Mouse (Mus musculus) megakaryocyte progenitor cell, adult 5-6 weeks (primary cell): Measurements from ENCODE around the gene Gm13276. TPM values are rescaled to one million over a fixed set of nuclear protein-coding genes. Genes with fewer than 3 reads are reported as not detected.
"Not testable (repeated sequence)": the region's sequence is repeated elsewhere in the genome, so short reads cannot be mapped to it uniquely, and the experiment has no call there.

Source experiments
- ATAC-seq: replicated peaks from 2 replicates; pipeline ENCODE4 v1.8.0; 2016; ENCODE audit warnings: mild to moderate bottlenecking, moderate TSS enrichment, inconsistent platforms; ENCODE audit not compliant: poor library complexity
- total RNA-seq, 2 experiments: library from RNA; stranded (forward) in 1 of 2; stranded (reverse) in 1 of 2; fragments of 157-497, 149-512 nt in 1 of 2; fragments of 200-1000 nt in 1 of 2; gene quantifications; 2 replicates each; pipeline versions ENCODE4 v1.2.3 to v1.2.4; 2015 to 2017

Gene Gm13276
- total RNA-seq, 2 experiments from 2014 or later = not detected

- not testable (repeated sequence) for ATAC-seq
Measured at GRCm38 (mm10) chr4:88781831-88782230, 3.7 kb upstream of the Gm13276 start, which contains the start of gene Ifnz. TSS of gene Ifnz (plus strand) at chr4:88782131.

- ATAC-seq = not testable (repeated sequence)
Measured at GRCm38 (mm10) chr4:88782335-88782734, 3.2 kb upstream of the Gm13276 start.

DNA sequence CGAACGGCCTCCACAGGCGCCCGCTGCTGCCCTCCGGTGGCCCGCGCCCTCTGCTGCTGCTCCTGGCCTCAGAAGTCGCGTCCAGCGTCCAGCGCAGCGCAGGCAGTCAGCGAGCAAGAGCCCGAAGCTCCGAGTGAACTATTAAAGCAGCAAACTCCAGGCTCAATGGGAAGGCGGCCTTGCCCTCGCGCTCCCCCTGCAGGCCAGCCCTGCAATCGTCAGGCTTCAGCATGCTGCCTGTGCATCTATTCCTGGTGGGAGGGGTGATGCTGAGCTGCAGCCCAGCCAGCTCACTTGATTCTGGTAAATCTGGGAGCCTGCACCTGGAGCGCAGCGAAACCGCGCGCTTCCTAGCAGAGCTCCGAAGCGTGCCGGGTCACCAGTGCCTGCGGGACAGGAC is 2.9 kb downstream of the Gm13276 start, which contains the start of gene Gm13277:
TSS of gene Gm13277 (plus strand) at position 231 of the 400 bp plus-strand sequence.
- ATAC-seq = not testable (repeated sequence)

DNA sequence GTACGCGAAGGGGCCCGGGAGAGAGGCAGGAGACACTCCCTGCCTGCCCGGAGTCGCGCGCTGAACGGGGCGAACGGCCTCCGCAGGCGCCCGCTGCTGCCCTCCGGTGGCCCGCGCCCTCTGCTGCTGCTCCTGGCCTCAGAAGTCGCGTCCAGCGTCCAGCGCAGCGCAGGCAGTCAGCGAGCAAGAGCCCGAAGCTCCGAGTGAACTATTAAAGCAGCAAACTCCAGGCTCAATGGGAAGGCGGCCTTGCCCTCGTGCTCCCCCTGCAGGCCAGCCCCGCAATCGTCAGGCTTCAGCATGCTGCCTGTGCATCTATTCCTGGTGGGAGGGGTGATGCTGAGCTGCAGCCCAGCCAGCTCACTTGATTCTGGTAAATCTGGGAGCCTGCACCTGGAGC is 5.7 kb downstream of the Gm13276 start, which contains the start of gene Gm13278:
TSS of gene Gm13278 (plus strand) at position 301 of the 400 bp plus-strand sequence.
- not testable (repeated sequence) for ATAC-seq

DNA sequence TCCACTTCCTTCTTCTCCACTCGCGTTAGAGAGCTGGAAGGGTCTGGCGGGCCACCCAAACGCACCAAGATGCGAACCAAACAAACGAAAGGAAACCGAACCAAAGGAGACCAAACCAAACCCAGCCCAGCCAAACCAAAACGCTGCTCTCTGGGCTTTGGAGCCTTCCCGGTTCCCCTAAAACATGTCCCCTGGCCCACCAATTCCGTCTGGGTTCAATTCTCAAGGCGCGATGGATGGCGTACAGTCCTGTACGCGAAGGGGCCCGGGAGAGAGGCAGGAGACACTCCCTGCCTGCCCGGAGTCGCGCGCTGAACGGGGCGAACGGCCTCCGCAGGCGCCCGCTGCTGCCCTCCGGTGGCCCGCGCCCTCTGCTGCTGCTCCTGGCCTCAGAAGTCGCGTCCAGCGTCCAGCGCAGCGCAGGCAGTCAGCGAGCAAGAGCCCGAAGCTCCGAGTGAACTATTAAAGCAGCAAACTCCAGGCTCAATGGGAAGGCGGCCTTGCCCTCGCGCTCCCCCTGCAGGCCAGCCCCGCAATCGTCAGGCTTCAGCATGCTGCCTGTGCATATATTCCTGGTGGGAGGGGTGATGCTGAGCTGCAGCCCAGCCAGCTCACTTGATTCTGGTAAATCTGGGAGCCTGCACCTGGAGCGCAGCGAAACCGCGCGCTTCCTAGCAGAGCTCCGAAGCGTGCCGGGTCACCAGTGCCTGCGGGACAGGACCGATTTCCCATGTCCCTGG is 8.6 kb downstream of the Gm13276 start, which contains the start of gene Gm13275:
TSS of gene Gm13275 (plus strand) at position 552 of the 740 bp plus-strand sequence.
- not testable (repeated sequence) for ATAC-seq

GRCm38 (mm10) chr4:88797097-88797496 is 11.6 kb downstream of the Gm13276 start, which contains the start of gene Gm13279:
TSS of gene Gm13279 (plus strand) at chr4:88797397.
- not testable (repeated sequence) for ATAC-seq

- ATAC-seq = not testable (repeated sequence)
Measured at GRCm38 (mm10) chr4:88799365-88799764, 13.9 kb downstream of the Gm13276 start, which contains the start of gene Gm13285. TSS of gene Gm13285 (plus strand) at chr4:88799665.

GRCm38 (mm10) chr4:88802954-88803353 is 17.4 kb downstream of the Gm13276 start, which contains the start of gene Gm13287:
TSS of gene Gm13287 (plus strand) at chr4:88803254.
- not testable (repeated sequence) for ATAC-seq

DNA sequence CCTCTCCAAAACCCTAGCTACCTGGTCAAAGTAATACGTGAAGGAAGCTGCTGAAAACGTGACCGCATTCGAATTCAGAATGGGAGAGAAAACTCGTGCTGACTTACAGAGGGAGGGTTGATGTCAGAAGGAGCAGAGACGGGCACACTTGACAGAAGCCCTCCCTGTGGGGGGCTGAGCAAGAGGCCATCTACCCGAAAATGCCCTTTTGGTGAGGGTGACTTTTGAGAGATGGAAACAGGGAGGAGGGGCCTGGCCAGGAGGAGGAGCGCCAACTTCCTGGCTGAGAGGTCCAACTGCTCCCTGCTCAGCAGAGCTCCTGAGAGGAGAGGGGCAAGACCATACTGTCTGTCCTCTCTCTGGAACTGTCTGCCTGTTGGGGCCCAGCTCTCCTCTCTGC is 19.7 kb downstream of the Gm13276 start, which contains the start of gene Gm13288:
TSS of gene Gm13288 (plus strand) at position 301 of the 400 bp plus-strand sequence.
- not testable (repeated sequence) for ATAC-seq

DNA sequence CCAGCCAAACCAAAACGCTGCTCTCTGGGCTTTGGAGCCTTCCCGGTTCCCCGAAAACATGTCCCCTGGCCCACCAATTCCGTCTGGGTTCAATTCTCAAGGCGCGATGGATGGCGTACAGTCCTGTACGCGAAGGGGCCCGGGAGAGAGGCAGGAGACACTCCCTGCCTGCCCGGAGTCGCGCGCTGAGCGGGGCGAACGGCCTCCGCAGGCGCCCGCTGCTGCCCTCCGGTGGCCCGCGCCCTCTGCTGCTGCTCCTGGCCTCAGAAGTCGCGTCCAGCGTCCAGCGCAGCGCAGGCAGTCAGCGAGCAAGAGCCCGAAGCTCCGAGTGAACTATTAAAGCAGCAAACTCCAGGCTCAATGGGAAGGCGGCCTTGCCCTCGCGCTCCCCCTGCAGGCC is 20.3 kb downstream of the Gm13276 start:
- ATAC-seq = not testable (repeated sequence)

- ATAC-seq = no peak
Measured at GRCm38 (mm10) chr4:88815928-88816327, 30.4 kb downstream of the Gm13276 start, which contains the start of gene Ifna7. TSS of gene Ifna7 (plus strand) at chr4:88816228.

DNA sequence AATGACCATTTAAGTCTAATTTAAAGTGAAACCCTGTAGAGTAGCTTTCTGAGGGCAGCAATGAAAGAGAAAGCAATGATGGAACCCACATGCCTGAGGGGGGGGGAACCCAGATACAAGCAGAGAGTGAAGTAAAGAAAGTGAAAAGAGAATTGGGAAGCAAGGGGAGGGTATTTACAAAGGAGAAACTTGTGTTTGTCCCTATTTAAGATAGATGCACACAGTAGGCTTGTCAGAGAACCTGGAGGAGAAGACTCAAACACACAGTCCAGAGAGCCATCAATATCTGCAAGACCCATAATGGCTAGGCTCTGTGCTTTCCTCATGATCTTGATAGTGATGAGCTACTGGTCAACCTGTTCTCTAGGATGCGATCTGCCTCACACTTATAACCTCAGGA is 34.1 kb downstream of the Gm13276 start, which contains the start of gene Ifna11:
TSS of gene Ifna11 (plus strand) at position 301 of the 400 bp plus-strand sequence.
- ATAC-seq = no peak

GRCm38 (mm10) chr4:88822995-88823394 is 37.5 kb downstream of the Gm13276 start:
- ATAC-seq = peak; percentile 66

DNA sequence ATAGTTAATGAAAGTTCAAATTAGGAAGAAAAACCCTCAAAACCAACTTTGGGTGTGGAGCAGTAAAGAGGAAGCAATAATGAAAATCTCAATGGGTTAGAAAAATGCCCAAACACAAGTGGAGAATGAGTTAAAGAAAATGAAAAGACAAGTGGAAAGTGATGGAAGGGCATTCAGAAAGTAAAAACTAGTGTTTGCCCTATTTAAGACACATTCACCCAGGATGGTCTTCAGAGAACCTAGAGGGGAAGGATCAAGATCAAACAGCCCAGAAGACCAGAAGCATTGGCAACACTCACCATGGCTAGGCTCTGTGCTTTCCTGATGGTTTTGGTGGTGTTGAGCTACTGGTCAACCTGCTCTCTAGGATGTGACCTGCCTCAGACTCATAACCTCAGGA is 41.6 kb downstream of the Gm13276 start, which contains the start of gene Ifna6:
TSS of gene Ifna6 (plus strand) at position 301 of the 400 bp plus-strand sequence.
- ATAC-seq = not testable (repeated sequence)

DNA sequence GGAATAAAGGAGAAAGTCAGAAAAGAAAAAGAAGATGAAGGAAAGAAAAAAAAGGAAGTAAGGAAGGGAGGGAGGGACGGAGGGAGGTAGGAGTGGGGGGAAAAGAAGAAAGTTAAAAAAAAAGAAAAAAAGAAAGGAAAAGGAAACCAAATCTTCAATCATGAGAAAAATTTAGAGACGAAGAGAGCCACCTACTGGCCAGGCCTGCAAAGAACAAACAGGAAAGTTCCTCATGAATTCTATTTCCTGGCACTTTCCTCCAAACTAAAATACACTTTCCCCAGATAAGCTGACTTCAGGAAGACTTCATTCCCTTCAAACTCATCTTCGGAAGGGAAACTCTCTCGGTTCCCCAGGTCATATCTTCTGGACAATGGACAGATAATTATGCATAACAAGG is 45.0 kb downstream of the Gm13276 start:
- ATAC-seq = peak; percentile 64

GRCm38 (mm10) chr4:88835225-88835624 is 49.7 kb downstream of the Gm13276 start, which contains the start of gene Ifna5:
TSS of gene Ifna5 (plus strand) at chr4:88835525.
- not testable (repeated sequence) for ATAC-seq

Other genes with a start within 250 kb of the Gm13276 start
Only the 30 nearest of the 31 such genes appear.
- not detected in 2 replicates for gene Ifna14, start 213.9 kb upstream of the Gm13276 start, total RNA-seq (2015)
- not detected in 2 replicates for gene Ifna14, start 213.9 kb upstream of the Gm13276 start, total RNA-seq (2017)
- gene Ifna9, start 193.3 kb upstream of the Gm13276 start, total RNA-seq (2015) = not detected in 2 replicates
- not detected in 2 replicates for gene Ifna9, start 193.3 kb upstream of the Gm13276 start, total RNA-seq (2017)
- gene Ifna12, start 182.3 kb upstream of the Gm13276 start, total RNA-seq (2015) = not detected in 2 replicates
- gene Ifna12, start 182.3 kb upstream of the Gm13276 start, total RNA-seq (2017) = not detected in 2 replicates
- gene C87499, start 151.3 kb upstream of the Gm13276 start, total RNA-seq (2015) = not detected in 2 replicates
- gene C87499, start 151.3 kb upstream of the Gm13276 start, total RNA-seq (2017) = not detected in 2 replicates
- not detected in 2 replicates for gene Ifna13, start 141.2 kb upstream of the Gm13276 start, total RNA-seq (2015)
- gene Ifna13, start 141.2 kb upstream of the Gm13276 start, total RNA-seq (2017) = 0.20 and 0.29 TPM in 2 replicates
- not detected in 2 replicates for gene Ifna16, start 108.8 kb upstream of the Gm13276 start, total RNA-seq (2015)
- gene Ifna16, start 108.8 kb upstream of the Gm13276 start, total RNA-seq (2017) = not detected in 2 replicates
- gene Ifna2, start 101.8 kb upstream of the Gm13276 start, total RNA-seq (2015) = not detected in 2 replicates
- not detected in 2 replicates for gene Ifna2, start 101.8 kb upstream of the Gm13276 start, total RNA-seq (2017)
- not detected in 2 replicates for gene Ifnab, start 94.3 kb upstream of the Gm13276 start, total RNA-seq (2015)
- not detected in 2 replicates for gene Ifnab, start 94.3 kb upstream of the Gm13276 start, total RNA-seq (2017)
- gene Gm26566, start 63.9 kb upstream of the Gm13276 start, total RNA-seq (2015) = 0.56 TPM in 1 of 2 replicates, not detected in the other
- 1.2 and 1.5 TPM in 2 replicates for gene Gm26566, start 63.9 kb upstream of the Gm13276 start, total RNA-seq (2017)
- gene Klhl9, start 63.2 kb upstream of the Gm13276 start, total RNA-seq (2015) = 48.8 and 49.8 TPM in 2 replicates
- gene Klhl9, start 63.2 kb upstream of the Gm13276 start, total RNA-seq (2017) = 70.2 and 85.6 TPM in 2 replicates
- gene Gm13271, start 30.8 kb upstream of the Gm13276 start, total RNA-seq (2015) = not detected in 2 replicates
- gene Gm13271, start 30.8 kb upstream of the Gm13276 start, total RNA-seq (2017) = not detected in 2 replicates
- not detected in 2 replicates for gene Gm13283, start 25.6 kb upstream of the Gm13276 start, total RNA-seq (2015)
- gene Gm13283, start 25.6 kb upstream of the Gm13276 start, total RNA-seq (2017) = 0.67 and 0.68 TPM in 2 replicates
- not detected in 2 replicates for gene Gm13290, start 11.9 kb upstream of the Gm13276 start, total RNA-seq (2015)
- not detected in 2 replicates for gene Gm13290, start 11.9 kb upstream of the Gm13276 start, total RNA-seq (2017)
- not detected in 2 replicates for gene Gm13289, start 8.8 kb upstream of the Gm13276 start, total RNA-seq (2015)
- gene Gm13289, start 8.8 kb upstream of the Gm13276 start, total RNA-seq (2017) = not detected in 2 replicates
- 0.49 TPM in 1 of 2 replicates, not detected in the other for gene Gm13272, start 5.9 kb upstream of the Gm13276 start, total RNA-seq (2015)
- not detected in 2 replicates for gene Gm13272, start 5.9 kb upstream of the Gm13276 start, total RNA-seq (2017)
- gene Ifnz, start 3.6 kb upstream of the Gm13276 start, total RNA-seq (2015) = 0.25 TPM in 1 of 2 replicates, not detected in the other
- not detected in 2 replicates for gene Ifnz, start 3.6 kb upstream of the Gm13276 start, total RNA-seq (2017)
- gene Gm13277, start 2.9 kb downstream of the Gm13276 start, total RNA-seq (2015) = not detected in 2 replicates
- not detected in 2 replicates for gene Gm13277, start 2.9 kb downstream of the Gm13276 start, total RNA-seq (2017)
- gene Gm13278, start 5.8 kb downstream of the Gm13276 start, total RNA-seq (2015) = not detected in 2 replicates
- gene Gm13278, start 5.8 kb downstream of the Gm13276 start, total RNA-seq (2017) = not detected in 2 replicates
- not detected in 2 replicates for gene Gm13275, start 8.8 kb downstream of the Gm13276 start, total RNA-seq (2015)
- gene Gm13275, start 8.8 kb downstream of the Gm13276 start, total RNA-seq (2017) = not detected in 2 replicates
- gene Gm13279, start 11.7 kb downstream of the Gm13276 start, total RNA-seq (2015) = not detected in 2 replicates
- gene Gm13279, start 11.7 kb downstream of the Gm13276 start, total RNA-seq (2017) = not detected in 2 replicates
- gene Gm13285, start 14.0 kb downstream of the Gm13276 start, total RNA-seq (2015) = not detected in 2 replicates
- gene Gm13285, start 14.0 kb downstream of the Gm13276 start, total RNA-seq (2017) = not detected in 2 replicates
- not detected in 2 replicates for gene Gm13287, start 17.5 kb downstream of the Gm13276 start, total RNA-seq (2015)
- gene Gm13287, start 17.5 kb downstream of the Gm13276 start, total RNA-seq (2017) = not detected in 2 replicates
- 0.07 TPM in 1 of 2 replicates, not detected in the other for gene Gm13288, start 19.8 kb downstream of the Gm13276 start, total RNA-seq (2015)
- 0.07 and 0.12 TPM in 2 replicates for gene Gm13288, start 19.8 kb downstream of the Gm13276 start, total RNA-seq (2017)
- not detected in 2 replicates for gene Ifna7, start 30.5 kb downstream of the Gm13276 start, total RNA-seq (2015)
- not detected in 2 replicates for gene Ifna7, start 30.5 kb downstream of the Gm13276 start, total RNA-seq (2017)
- not detected in 2 replicates for gene Ifna11, start 34.2 kb downstream of the Gm13276 start, total RNA-seq (2015)
- not detected in 2 replicates for gene Ifna11, start 34.2 kb downstream of the Gm13276 start, total RNA-seq (2017)
- not detected in 2 replicates for gene Ifna6, start 41.7 kb downstream of the Gm13276 start, total RNA-seq (2015)
- not detected in 2 replicates for gene Ifna6, start 41.7 kb downstream of the Gm13276 start, total RNA-seq (2017)
- not detected in 2 replicates for gene Ifna5, start 49.8 kb downstream of the Gm13276 start, total RNA-seq (2015)
- gene Ifna5, start 49.8 kb downstream of the Gm13276 start, total RNA-seq (2017) = not detected in 2 replicates
- gene Ifna4, start 56.2 kb downstream of the Gm13276 start, total RNA-seq (2015) = not detected in 2 replicates
- not detected in 2 replicates for gene Ifna4, start 56.2 kb downstream of the Gm13276 start, total RNA-seq (2017)
- gene Ifna1, start 64.4 kb downstream of the Gm13276 start, total RNA-seq (2015) = not detected in 2 replicates
- gene Ifna1, start 64.4 kb downstream of the Gm13276 start, total RNA-seq (2017) = not detected in 2 replicates
- not detected in 2 replicates for gene Ifne, start 94.5 kb downstream of the Gm13276 start, total RNA-seq (2015)
- gene Ifne, start 94.5 kb downstream of the Gm13276 start, total RNA-seq (2017) = not detected in 2 replicates